Mouse (Mus musculus): ENCODE measurements around the gene Apobec3.

Gene Apobec3

GRCm38 (mm10) chr15:79946790-79947189, 55.3 kb downstream of the Apobec3 start:
- no peak for ATAC-seq (ENCODE audit: insufficient number of reproducible peaks, low FRiP score, low TSS enrichment)

- ATAC-seq (ENCODE audit: insufficient number of reproducible peaks, low FRiP score, low TSS enrichment): no peak
These were observed 56.2 kb downstream of the Apobec3 start for GRCm38 (mm10) chr15:79947681-79948080.

GRCm38 (mm10) chr15:79950250-79951025, 59.0 kb downstream of the Apobec3 start:
- peak; percentile 66 for ATAC-seq (ENCODE audit: insufficient number of reproducible peaks, low FRiP score, low TSS enrichment)

- ATAC-seq (ENCODE audit: insufficient number of reproducible peaks, low FRiP score, low TSS enrichment): no peak
These were observed 59.8 kb downstream of the Apobec3 start for GRCm38 (mm10) chr15:79951226-79951625.

GRCm38 (mm10) chr15:79951730-79952503, 60.5 kb downstream of the Apobec3 start:
- ATAC-seq (ENCODE audit: insufficient number of reproducible peaks, low FRiP score, low TSS enrichment): no peak

- ATAC-seq (ENCODE audit: insufficient number of reproducible peaks, low FRiP score, low TSS enrichment): no peak
These were observed 61.2 kb downstream of the Apobec3 start for GRCm38 (mm10) chr15:79952504-79953231.

GRCm38 (mm10) chr15:79953470-79953869, 62.0 kb downstream of the Apobec3 start:
- no peak for ATAC-seq (ENCODE audit: insufficient number of reproducible peaks, low FRiP score, low TSS enrichment)

GRCm38 (mm10) chr15:79956559-79956958, 65.1 kb downstream of the Apobec3 start:
- ATAC-seq (ENCODE audit: insufficient number of reproducible peaks, low FRiP score, low TSS enrichment): no peak

- ATAC-seq (ENCODE audit: insufficient number of reproducible peaks, low FRiP score, low TSS enrichment): no peak
These were observed 67.0 kb downstream of the Apobec3 start for GRCm38 (mm10) chr15:79958418-79958817.

GRCm38 (mm10) chr15:79961366-79961921, 70.0 kb downstream of the Apobec3 start:
- ATAC-seq (ENCODE audit: insufficient number of reproducible peaks, low FRiP score, low TSS enrichment): no peak

- ATAC-seq (ENCODE audit: insufficient number of reproducible peaks, low FRiP score, low TSS enrichment): peak; percentile 84
These were observed 71.2 kb downstream of the Apobec3 start for GRCm38 (mm10) chr15:79962661-79963060.

GRCm38 (mm10) chr15:79964376-79964775, 72.9 kb downstream of the Apobec3 start:
- no peak for ATAC-seq (ENCODE audit: insufficient number of reproducible peaks, low FRiP score, low TSS enrichment)
